Mouse (Mus musculus): Measurements from ENCODE around the gene Il27ra. TPM values are rescaled to one million over a fixed set of nuclear protein-coding genes. Genes with fewer than 3 reads are reported as not detected.

Gene Il27ra
- polyA plus RNA-seq, 1 experiment from 2014 or later, result 0.87 TPM

DNA sequence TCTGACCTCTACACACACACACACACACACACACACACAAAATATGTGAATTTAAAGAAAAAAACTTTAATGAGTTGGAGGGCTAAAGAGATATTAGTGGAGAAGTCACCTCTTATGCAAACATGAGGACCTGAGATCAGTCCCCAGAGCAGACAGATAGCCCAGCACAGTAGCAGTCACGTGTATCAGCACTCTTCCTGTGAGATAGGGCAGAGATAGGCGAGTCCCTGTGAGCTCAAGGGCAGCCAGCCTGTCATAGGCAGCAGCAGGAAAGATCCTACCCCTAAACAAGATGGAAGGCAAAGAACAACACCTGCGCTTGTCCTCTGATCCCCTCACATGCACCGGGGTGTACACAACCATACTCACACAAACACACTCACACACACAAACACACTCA is 59.9 kb downstream of the Il27ra start:
- H3K4me1 ChIP-seq (ENCODE audit: control insufficient read depth, low read depth, low read length), result peaks cover 9% of the 10 kb centered on the region

DNA sequence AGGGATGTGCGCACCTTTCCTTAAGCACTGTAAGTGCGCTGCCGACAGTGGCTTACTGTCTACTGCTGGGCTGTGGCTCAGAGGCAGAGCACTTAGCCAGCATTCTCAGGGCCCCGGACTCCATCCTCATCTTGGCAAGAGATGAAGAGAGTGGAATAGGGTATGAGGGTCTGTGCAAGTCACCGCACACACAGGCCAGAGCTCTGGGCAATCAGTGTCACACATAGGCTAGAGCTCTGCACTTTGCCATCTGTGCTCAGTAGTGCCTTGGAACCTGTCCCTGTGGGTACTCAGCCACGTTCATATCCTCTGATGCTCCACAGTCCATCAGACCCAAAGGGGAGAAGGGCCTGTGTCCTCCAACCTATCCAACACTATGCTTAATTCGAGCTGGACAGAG is 60.9 kb downstream of the Il27ra start:
- H3K9ac ChIP-seq (ENCODE audit: low read depth, low read length), result no peak overlapping the region
- peaks cover 15% of the 10 kb centered on the region for H3K4me1 ChIP-seq (ENCODE audit: control insufficient read depth, low read depth, low read length)
- H3K36me3 ChIP-seq (ENCODE audit: control insufficient read depth, insufficient read depth), result peaks cover 13% of the 10 kb centered on the region
- no peak overlapping the region for H3K27ac ChIP-seq (ENCODE audit: low read length)
- no peaks in the 10 kb centered on the region for H3K27me3 ChIP-seq (ENCODE audit: control insufficient read depth, insufficient read depth, low read depth, low read length)
- no peak for ATAC-seq (ENCODE audit: low read depth)
- no peak overlapping the region for H3K4me3 ChIP-seq (ENCODE audit: low read depth, low read length)
- no peaks in the 10 kb centered on the region for H3K9me3 ChIP-seq (replicated peaks; ENCODE audit: control insufficient read depth, low read length)
- H3K4me2 ChIP-seq (ENCODE audit: low read depth, low read length), result no peak overlapping the region
- 82% methylated on average over 7 of the region's 7 CpGs for WGBS (ENCODE audit: insufficient replicate concordance)

More for the DNA sequence above, 59.9 kb downstream of the Il27ra start:
- Histone ChIP-seq H3K4me2 (ENCODE audit: low read depth, low read length) (no peak overlapping the region), H3K4me3 (ENCODE audit: low read depth, low read length) (no peak overlapping the region), H3K9me3 (replicated peaks; ENCODE audit: control insufficient read depth, low read length) (no peaks in the 10 kb centered on the region), H3K27ac (ENCODE audit: low read length) (no peak overlapping the region), H3K36me3 (ENCODE audit: control insufficient read depth, insufficient read depth) (peaks cover 20% of the 10 kb centered on the region), H3K27me3 (ENCODE audit: control insufficient read depth, insufficient read depth, low read depth, low read length) (no peaks in the 10 kb centered on the region), H3K9ac (ENCODE audit: low read depth, low read length) (no peak overlapping the region)
- ATAC-seq (ENCODE audit: low read depth), result peak; percentile 73
- 44% methylated on average over 4 of the region's 4 CpGs for WGBS (ENCODE audit: insufficient replicate concordance)

DNA sequence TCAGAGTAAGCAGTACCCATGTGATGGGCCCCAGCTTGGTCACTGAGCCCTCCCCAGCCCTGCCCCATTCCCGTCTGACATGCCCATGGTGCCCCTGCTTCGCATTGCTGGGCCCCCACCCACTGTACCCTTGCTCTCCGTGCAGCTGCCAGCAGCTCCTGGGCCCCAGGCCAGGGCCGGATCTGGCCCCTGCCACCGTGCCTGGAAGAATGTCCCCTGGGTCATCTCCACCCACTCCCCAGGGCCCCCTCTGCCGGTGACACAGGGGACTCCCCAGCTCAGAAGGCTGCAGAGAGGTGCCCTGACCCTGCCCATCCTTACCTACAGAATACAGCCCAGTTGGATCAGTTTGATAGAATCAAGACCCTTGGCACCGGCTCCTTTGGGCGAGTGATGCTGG is 61.5 kb downstream of the Il27ra start:
- WGBS (ENCODE audit: insufficient replicate concordance), result 80% methylated on average over 8 of the region's 8 CpGs
- ATAC-seq (ENCODE audit: low read depth), result no peak
- H3K4me2 ChIP-seq (ENCODE audit: low read depth, low read length), result no peak overlapping the region
- H3K27ac ChIP-seq (ENCODE audit: low read length), result no peak overlapping the region
- no peak overlapping the region for H3K4me3 ChIP-seq (ENCODE audit: low read depth, low read length)
- H3K9ac ChIP-seq (ENCODE audit: low read depth, low read length), result no peak overlapping the region
- H3K27me3 ChIP-seq (ENCODE audit: control insufficient read depth, insufficient read depth, low read depth, low read length), result no peaks in the 10 kb centered on the region
- H3K4me1 ChIP-seq (ENCODE audit: control insufficient read depth, low read depth, low read length), result peaks cover 15% of the 10 kb centered on the region
- peaks cover 12% of the 10 kb centered on the region for H3K36me3 ChIP-seq (ENCODE audit: control insufficient read depth, insufficient read depth)
- no peaks in the 10 kb centered on the region for H3K9me3 ChIP-seq (replicated peaks; ENCODE audit: control insufficient read depth, low read length)

MicroRNA genes within 50 kb of the gene (microRNA counts, 519-probe panel; counts per million panel counts)
- 60.7 counts per million for microRNA mmu-miR-1199
- 2,767 counts per million, percentile 77 among the panel's probes with 10 or more counts for microRNA mmu-miR-709

Small RNA genes lying within 50 kb of the gene (microRNA-seq; reads per million reads assigned to microRNA genes)
- gene Mir1199 (0.74 reads per million), gene Mir709 (not detected), gene Mir8111 (3.0 reads per million, percentile 8 among the genes with 10 or more reads in this experiment)

Other genes with a start within 250 kb of the Il27ra start
- 0.86 and 1.2 TPM in 2 replicates for gene Adgrl1, start 142.5 kb downstream of the Il27ra start, polyA plus RNA-seq (2015; fragmentation: Nextera tagmentation; extraction: Ambion mirVana)
- 0.41 and 0.43 TPM in 2 replicates for gene Gm10644, start 87.4 kb downstream of the Il27ra start, polyA plus RNA-seq (2015; fragmentation: Nextera tagmentation; extraction: Ambion mirVana)
- 108 and 110 TPM in 2 replicates for gene Asf1b, start 87.1 kb downstream of the Il27ra start, polyA plus RNA-seq (2015; fragmentation: Nextera tagmentation; extraction: Ambion mirVana)
- gene Prkaca, start 69.6 kb downstream of the Il27ra start, polyA plus RNA-seq (2015; fragmentation: Nextera tagmentation; extraction: Ambion mirVana), result 29.8 and 39.9 TPM in 2 replicates
- gene Samd1, start 44.9 kb downstream of the Il27ra start, polyA plus RNA-seq (2015; fragmentation: Nextera tagmentation; extraction: Ambion mirVana), result 3.6 and 3.9 TPM in 2 replicates
- 0.56 and 0.58 TPM in 2 replicates for gene 1700067K01Rik, start 41.1 kb downstream of the Il27ra start, polyA plus RNA-seq (2015; fragmentation: Nextera tagmentation; extraction: Ambion mirVana)
- 0.13 TPM in 1 of 2 replicates, not detected in the other for gene 2210011C24Rik, start 30.4 kb downstream of the Il27ra start, polyA plus RNA-seq (2015; fragmentation: Nextera tagmentation; extraction: Ambion mirVana)
- gene Palm3, start 21.1 kb downstream of the Il27ra start, polyA plus RNA-seq (2015; fragmentation: Nextera tagmentation; extraction: Ambion mirVana), result 0.15 TPM in 1 of 2 replicates, not detected in the other
- gene Rln3, start 2.4 kb upstream of the Il27ra start, polyA plus RNA-seq (2015; fragmentation: Nextera tagmentation; extraction: Ambion mirVana), result 0.15 TPM in 1 of 2 replicates, not detected in the other
- 0.08 and 0.32 TPM in 2 replicates for gene Gm10643, start 22.5 kb upstream of the Il27ra start, polyA plus RNA-seq (2015; fragmentation: Nextera tagmentation; extraction: Ambion mirVana)
- 2.0 and 2.7 TPM in 2 replicates for gene Rfx1, start 24.2 kb upstream of the Il27ra start, polyA plus RNA-seq (2015; fragmentation: Nextera tagmentation; extraction: Ambion mirVana)
- 2.4 and 3.0 TPM in 2 replicates for gene Dcaf15, start 62.2 kb upstream of the Il27ra start, polyA plus RNA-seq (2015; fragmentation: Nextera tagmentation; extraction: Ambion mirVana)
- gene Podnl1, start 83.4 kb upstream of the Il27ra start, polyA plus RNA-seq (2015; fragmentation: Nextera tagmentation; extraction: Ambion mirVana), result 0.04 TPM in 1 of 2 replicates, not detected in the other
- gene Cc2d1a, start 105.3 kb upstream of the Il27ra start, polyA plus RNA-seq (2015; fragmentation: Nextera tagmentation; extraction: Ambion mirVana), result 5.3 and 5.8 TPM in 2 replicates
- gene 4930432K21Rik, start 105.4 kb upstream of the Il27ra start, polyA plus RNA-seq (2015; fragmentation: Nextera tagmentation; extraction: Ambion mirVana), result 0.26 and 0.28 TPM in 2 replicates
- gene Nanos3, start 142.6 kb upstream of the Il27ra start, polyA plus RNA-seq (2015; fragmentation: Nextera tagmentation; extraction: Ambion mirVana), result not detected in 2 replicates
- gene Zswim4, start 194.5 kb upstream of the Il27ra start, polyA plus RNA-seq (2015; fragmentation: Nextera tagmentation; extraction: Ambion mirVana), result 2.2 and 2.8 TPM in 2 replicates
- 175 and 185 TPM in 2 replicates for gene D8Ertd738e, start 207.1 kb upstream of the Il27ra start, polyA plus RNA-seq (2015; fragmentation: Nextera tagmentation; extraction: Ambion mirVana)
- 27.1 and 27.9 TPM in 2 replicates for gene Mri1, start 214.7 kb upstream of the Il27ra start, polyA plus RNA-seq (2015; fragmentation: Nextera tagmentation; extraction: Ambion mirVana)
- gene Ccdc130, start 227.8 kb upstream of the Il27ra start, polyA plus RNA-seq (2015; fragmentation: Nextera tagmentation; extraction: Ambion mirVana), result 5.6 and 6.2 TPM in 2 replicates